Mouse (Mus musculus): ENCODE measurements around the gene Tes. TPM values are rescaled to one million over a fixed set of nuclear protein-coding genes. Genes with fewer than 3 reads are reported as not detected.

Gene Tes
- total RNA-seq, 2 experiments from 2014 or later = 2.4 to 2.9 TPM

- DNase-seq (ENCODE audit: extremely low spot score in 1 of 2, low spot score in 1 of 2) = no peak
Observed at GRCm38 (mm10) chr6:17151071-17151715, 86.2 kb downstream of the Tes start.

DNA sequence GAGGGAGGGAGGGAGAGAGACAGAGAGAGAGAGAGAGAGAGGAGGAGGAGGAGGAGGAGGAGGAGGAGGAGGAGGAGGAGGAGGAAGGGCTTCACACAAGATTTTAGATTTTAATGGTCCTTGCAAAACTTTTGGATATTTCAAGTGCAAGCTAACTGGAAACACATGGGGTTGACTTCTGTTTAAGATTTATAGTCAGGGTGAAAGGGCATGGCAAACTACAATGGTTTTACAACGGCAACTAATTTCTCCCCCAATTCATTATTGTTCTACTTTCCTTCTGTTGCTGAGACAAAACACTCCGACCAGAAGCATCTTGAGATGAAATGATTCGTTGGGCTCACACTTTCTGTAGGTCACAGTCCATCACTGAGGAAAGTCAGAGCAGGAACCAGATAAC, 87.6 kb downstream of the Tes start:
- DNase-seq (ENCODE audit: extremely low spot score in 1 of 2, low spot score in 1 of 2) = no peak

Other genes with a start within 250 kb of the Tes start
- gene Tfec, start 166.7 kb upstream of the Tes start, total RNA-seq (2021) = not detected
- gene Cav2, start 216.0 kb downstream of the Tes start, total RNA-seq (2021) = 10 to 100 TPM; 22.7 to 23.6 TPM
- gene Cav1, start 241.2 kb downstream of the Tes start, total RNA-seq (2021) = 10 to 100 TPM; 26.4 to 31.8 TPM

Data from layer of hippocampus, postnatal 25 days (tissue).